Mouse (Mus musculus) fibroblast of lung, adult 2 months (primary cell): ENCODE data around the gene Cyp26c1.

Experiments used
- DNase-seq: peaks from one replicate; pipeline ENCODE4 v3.0.0-alpha.2; 2011; ENCODE audit warnings: low read depth

Gene Cyp26c1

DNA sequence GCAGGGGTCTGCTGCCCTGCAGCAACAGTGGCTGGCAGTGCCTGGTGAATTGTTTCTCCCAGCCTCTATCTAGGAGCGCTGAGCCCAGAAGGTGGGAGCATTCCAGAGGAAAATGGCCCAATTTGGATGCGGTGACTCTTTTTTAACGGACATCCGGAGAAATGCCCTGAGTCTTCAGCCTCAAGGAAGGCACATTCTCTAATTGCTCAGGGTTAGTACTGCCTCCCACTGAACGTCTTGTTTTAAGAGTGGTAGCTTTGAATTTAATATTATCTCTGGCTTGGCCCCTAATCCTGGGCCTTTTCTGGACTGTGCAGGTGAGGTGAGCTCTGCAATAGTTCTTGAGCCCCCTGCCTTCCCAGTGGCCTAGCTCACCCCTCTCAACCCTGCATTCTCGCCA is at the start of gene Cyp26c1:
Cyp26c1 (plus strand) TSS at position 301 of the 400 bp plus-strand sequence.
- no peak for DNase-seq

DNA sequence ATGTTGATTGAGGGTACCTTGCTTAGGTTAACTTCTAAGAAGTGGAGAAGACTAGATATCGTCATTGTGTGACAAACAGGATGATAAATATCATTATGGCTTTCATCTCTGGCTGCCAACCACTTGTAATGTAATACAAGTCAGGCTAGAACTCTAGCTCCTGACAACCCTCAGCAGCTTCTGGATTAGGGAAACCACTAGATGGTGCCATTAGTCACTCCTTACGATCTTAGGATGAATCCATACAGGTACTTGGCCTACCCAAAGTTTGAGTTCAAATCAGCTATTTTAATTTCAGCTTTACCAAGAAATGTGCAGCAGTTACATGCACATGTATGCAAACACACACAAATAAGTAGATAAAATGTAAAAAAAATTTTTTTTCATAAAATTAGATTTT is 37.4 kb upstream of the Cyp26c1 start:
- peak; percentile 23 for DNase-seq

DNA sequence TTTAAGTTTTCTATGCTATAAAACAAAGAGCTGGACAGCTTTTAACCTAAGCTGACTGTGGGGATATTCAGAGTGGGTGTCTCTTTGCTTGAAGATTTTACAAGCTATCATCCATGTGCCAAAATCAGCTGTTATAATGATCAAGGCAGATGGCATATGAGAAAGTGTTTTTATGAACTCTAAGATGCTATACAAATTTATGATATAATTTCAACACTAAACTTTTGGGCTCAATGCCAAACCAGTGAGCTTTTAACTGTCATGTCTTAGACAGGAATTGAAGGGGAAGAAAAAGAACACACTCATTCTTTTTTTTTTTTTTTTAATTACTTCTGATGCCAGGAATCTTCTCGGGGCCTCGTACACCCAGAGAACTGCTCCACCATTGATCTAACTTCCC is 34.9 kb upstream of the Cyp26c1 start:
- DNase-seq = no peak

DNA sequence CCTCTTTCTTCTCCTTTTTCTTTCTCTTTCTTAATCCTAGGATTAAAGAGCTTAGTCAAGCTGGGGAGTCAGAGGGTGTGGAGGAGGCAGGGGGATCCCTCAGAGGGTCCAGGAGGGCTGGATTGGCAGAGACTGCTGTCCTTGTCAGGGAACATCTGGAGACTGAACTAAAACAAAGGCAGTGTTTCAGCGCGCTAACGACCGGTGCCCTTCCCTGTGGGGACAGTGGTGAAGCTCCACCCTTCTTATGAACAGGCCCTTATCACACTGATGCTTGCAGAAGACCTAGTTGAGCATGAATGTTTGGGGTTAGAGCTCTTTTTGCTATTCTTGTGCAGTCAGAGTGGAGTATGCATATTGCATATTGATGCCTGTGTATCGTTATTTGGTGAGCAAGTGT is 31.4 kb upstream of the Cyp26c1 start:
- DNase-seq = no peak

DNA sequence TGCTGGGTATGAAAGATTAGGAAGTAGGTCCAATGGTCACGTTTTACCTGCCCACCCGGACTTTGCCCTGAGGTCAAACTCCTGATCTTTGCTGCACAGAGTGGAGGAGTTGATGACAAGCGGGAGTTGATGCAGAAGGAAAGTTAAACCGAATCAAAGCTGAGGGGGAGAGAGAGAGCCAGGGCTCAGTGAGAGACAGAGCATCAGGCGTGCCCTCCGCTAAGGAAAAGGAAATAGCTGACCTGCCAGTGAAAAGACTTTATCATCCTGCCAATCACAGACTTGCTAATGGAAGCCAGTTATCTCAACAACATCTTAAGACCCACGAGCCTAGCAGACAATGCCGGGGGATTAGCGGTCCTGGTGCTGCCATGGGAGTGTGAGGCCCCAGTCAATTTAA is 28.9 kb upstream of the Cyp26c1 start:
- DNase-seq = no peak

DNA sequence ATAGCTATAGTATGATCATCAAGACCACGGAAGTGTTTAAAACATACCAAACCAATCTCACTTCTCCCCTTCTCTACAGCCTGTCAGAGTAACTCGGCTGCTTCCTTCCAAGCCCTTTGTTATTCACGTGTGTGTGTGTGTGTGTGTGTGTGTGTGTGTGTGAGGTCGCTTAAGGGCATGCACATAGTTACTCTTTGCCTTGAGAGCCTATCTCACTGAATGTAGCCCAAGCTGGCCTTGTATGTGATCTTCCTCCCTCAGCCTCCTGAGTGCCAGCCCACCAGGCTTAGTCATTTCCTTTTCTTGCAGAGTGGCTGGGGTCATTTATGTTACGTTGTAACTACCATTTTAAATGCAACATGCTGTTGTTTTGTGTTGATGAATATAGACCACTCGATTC is 20.1 kb upstream of the Cyp26c1 start:
- DNase-seq = no peak

DNA sequence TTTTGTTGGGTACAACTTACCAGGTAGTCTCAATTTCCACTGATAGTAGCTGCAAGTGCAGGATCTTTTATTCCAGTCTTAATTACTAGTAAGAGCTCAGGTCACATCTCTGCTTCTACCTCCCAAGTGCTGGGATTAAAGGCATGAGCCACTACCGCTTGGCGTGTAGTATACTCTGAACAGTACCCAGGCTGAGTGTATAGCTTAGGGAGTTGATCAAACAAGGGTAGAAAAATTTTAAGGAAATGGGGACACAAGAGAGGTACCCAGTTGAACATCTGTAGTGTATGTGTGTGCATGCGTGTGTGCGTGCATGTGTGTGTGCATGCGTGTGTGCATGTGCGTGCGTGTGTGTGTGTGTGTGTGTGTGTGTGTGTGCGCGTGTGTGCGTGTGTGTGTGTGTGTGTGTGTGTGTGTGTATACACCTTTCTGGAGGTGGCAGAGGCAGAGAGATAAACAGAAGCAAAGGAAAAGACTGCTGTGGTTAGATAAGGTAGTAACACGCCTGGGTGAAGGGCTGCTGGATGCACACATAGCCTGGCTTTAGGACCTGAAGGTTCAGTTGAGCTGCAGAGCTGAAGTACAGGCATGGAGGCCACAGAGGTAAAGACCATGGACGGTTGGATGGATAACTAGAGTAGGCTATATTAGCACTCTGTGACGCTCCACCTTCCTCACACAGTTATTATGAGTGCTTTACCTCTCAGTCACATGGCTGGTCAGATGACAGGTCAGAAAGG is 17.4 kb upstream of the Cyp26c1 start:
- DNase-seq = no peak

DNA sequence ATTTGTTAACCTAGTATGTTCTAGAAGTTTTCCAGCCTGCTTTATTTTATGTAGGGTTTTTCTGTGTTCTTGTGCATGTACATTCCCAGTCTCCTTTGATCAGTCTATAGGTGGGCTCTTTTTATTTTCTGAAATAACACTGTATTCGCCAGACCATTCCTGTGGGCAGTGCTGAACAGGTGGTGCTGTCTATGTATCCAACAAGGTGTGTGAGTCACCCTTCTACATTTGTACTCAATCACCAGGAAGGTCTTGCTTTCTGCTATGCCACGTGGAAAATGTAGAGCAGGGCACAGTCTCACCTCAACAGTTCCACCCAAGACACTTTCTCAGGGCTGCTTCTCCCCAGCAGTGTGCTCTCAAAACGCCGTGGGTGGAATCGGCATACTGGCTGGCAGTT is 16.7 kb upstream of the Cyp26c1 start:
- no peak for DNase-seq

DNA sequence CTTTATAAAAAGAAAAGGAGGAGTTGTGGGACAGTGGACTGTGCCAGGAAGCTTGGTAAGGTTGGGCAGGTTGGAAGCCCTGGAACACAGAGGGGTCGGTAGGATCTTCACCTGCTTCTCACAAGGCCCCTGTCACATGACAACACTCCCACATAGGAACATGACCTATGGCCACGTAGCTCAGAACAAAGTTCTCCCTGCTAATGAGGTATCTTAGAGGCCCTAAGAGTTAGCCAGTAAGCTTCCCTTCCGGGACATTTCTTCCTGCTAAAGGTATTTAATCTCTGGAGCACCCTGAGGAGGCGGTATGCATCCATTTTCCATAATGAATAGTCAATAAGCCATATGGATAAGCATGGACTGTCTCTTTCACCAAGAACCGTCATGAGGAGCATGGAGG is 15.9 kb upstream of the Cyp26c1 start:
- no peak for DNase-seq

DNA sequence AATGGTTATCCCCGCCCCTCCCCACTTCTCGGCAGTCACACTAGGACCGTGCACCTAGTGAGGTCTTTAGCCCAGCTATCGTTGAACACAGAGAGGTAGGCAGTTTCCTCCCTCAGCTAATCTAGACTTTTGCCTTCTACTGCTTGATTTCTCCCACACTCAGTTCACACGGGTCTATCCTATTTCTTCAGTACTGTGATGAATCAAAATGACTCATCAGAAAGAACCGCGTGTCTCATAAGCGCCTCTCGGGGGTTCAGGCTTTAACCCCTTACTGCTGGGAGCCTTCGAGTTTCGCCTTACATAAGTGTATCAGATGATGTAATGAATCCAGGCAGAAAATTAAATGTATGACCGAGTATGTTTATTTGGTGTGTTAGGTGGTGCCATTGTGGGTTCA is 12.0 kb upstream of the Cyp26c1 start:
- peak; percentile 62 for DNase-seq

DNA sequence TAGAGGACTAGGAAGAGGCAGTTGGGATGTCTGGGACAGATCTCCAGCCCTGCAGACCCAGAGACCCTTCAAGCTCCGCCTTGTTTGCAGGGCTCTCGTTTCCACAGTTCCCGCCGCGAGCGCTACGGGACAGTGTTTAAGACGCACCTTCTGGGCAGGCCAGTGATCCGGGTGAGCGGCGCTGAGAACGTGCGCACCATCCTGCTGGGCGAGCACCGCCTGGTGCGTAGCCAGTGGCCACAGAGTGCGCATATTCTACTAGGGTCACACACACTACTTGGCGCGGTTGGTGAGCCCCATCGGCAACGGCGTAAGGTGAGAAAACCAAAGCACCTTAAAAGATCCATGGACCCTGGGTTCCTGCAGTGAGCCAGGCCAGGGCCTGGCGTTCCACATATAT is 966 bp downstream of the Cyp26c1 start:
- no peak for DNase-seq

DNA sequence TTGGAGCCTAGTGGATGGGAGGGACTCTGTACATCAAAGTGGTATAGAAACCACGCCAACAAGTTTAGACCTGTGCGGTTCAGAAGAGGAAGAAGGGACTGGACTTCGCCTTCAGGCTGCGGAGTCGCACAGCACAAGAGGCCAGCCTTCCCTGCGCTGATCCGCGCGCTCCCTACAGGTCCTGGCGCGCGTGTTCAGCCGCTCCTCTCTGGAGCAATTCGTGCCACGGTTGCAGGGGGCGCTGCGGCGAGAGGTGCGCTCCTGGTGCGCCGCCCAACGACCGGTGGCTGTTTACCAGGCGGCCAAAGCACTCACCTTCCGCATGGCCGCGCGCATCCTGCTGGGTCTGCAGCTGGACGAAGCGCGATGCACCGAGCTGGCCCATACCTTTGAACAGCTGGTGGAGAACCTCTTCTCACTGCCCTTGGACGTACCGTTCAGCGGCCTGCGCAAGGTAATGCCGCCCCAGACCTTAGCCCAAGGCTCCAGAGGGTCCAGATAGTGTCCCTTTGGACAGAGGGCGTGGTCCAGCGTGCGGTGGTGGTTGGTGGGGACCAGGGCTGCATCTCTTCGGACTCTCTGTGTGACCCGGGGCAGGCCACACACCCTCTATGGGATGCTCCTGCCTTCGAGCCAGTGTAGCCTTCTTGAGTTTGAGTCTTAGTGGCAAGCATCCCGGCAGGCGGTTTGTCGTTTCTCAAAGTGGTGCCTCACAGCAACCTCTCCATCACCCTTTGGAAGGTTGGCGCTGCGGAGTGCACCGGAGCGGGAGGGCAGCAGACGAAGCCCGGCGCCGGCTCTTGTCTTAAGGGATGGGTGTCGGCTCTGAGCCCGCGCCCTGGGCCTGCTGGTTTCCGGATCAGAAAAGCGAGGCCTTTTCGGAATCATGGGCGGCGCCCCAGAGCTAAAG is 1.8 kb downstream of the Cyp26c1 start:
- no peak for DNase-seq

DNA sequence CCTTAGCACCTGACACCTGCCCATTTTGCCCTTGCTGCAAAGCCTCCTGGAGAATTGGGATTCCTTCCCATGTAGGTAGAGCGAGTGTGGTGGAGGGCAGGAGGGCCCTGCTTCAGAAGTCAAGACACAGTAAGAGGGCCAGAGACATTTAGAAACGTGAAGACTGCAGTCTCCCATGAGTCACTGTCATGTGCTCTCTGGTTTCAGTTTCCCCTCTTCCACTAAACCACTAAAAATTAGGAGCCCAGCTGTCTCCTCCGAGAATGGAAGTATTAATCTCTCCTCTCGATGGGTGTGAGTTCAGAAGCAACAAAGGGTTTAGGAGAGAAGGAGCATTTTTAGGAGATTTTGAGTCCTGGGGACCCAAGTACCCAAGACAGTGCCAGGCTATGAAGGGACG is 4.1 kb downstream of the Cyp26c1 start:
- no peak for DNase-seq

DNA sequence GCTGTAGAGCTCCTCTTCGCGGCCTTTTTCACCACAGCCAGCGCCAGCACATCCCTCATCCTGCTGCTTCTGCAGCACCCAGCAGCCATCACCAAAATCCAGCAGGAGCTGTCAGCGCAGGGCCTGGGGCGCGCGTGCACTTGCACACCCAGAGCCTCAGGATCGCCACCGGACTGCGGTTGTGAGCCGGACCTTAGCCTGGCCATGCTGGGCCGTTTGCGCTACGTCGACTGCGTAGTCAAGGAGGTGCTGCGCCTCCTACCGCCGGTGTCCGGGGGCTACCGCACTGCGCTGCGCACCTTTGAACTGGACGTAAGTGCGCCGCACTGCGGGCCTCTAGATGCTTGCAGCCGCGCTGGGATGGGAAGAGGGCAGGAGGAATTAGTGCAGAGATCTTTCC is 5.3 kb downstream of the Cyp26c1 start:
- DNase-seq = no peak

DNA sequence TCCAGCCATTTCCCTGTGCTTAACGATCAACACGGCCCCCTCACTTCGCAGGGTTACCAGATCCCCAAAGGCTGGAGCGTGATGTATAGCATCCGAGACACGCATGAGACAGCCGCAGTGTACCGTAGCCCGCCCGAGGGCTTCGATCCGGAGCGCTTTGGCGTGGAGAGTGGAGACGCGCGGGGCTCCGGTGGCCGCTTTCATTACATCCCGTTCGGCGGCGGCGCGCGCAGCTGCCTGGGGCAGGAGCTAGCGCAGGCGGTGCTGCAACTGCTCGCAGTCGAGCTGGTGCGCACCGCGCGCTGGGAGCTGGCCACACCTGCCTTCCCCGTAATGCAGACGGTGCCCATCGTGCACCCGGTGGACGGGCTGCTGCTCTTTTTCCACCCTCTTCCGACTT is 7.5 kb downstream of the Cyp26c1 start:
- DNase-seq = no peak

DNA sequence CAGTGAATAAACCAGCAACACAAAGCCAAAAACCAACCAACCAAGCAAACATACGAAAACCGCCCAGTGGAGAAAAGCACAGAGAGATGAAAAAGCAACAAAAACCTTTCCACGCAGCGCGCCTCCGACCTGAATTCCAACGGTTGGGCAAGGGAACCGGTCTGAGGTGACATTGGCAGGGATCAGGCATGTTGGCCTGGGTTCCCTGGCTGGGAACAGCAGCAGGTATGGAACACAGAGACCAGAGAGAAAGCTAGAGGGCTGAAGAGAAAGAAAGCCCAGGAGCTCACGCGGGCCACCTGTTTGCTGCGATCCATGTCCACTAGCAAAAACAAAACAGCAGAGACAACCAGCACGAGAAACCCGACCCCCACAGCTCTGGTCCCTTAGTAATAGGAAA is 9.8 kb downstream of the Cyp26c1 start:
- no peak for DNase-seq

DNA sequence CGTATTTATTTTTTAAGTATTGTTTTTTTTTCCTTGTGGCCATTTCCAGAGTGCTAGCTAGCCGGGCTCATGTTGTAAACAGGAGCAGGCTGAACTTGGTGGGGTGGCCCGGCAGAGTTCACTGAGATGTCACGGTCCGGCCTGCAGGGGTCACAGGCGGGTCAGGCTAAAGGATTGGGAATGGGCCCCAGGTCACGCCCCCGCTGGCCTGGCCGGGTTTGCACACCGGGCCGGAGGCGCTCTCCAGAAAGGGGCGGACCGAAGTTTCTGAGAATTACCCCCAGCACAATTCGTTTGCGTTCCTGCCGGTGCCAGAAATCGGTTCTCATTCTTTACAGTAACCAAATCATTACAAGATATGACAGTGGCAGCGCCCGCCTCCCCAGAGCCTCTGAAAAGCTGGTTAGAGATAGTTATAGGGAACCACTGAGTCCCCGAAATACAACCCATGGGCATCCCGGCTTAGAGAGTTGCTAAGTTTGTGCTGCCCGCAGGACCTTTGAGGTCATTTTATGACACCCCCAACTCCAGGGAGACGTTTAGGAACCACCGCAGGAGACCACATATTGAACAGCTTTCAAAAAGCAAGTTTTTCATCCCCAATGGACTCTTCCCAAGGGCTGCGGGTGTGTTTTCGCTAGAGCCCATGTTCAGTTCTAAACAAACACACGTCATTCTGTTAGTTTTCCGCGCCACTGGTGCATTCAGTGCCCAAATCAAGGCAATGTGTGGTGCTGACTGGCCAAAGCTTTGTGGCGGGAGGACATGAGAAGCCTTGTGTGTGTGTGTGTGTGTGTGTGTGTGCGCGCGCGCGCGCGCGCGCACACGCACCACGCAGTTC is 10.6 kb downstream of the Cyp26c1 start:
- no peak for DNase-seq

DNA sequence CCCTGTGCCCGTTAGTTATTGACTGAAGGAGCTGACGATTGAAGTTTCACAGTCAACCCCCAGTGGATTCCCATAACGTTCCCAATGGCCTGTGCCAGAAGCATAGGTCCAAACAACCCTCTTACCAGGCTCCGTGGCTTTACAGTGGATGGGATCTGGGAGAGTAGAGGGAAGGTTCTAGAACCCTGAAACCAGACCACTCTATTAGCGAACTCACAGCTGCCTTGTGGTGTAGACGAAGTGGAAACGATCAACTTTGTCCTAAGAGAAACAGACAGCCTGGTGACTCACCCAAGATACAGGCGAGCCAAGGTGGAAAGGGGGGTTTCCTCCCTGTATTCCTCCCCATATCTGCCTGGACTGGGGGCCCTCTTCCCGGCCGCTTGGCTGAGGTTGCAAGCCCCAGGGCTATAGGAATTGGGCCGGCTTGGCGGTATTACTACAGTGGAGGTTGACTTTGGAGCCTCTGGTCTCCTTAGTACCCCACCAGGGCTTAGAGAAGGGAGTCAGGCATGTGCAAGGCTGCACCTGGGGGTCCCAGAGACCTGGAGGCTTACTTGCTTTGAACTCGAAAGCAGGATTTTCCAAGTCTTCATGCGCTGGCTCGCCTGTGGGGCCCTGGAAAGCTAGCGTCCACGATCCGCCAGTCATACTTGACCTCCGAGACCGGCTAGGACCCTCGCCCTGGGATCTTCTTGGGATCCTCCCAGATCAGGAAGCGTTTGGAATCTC is 11.4 kb downstream of the Cyp26c1 start:
- no peak for DNase-seq

DNA sequence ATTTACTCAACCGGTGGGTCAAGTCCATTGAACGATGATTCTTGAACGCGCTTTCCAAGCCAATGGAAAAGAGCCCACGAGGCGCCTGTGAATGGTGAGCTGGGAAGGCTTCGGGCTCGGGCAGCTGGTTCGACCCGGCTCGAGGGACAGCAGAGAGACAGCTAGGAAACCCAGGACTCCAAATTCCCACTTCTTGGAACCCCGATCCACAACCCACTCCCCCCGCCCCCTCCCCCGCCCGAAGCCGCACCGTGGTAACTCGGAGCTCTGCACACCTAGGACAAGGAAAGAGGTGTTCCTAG is 11.9 kb downstream of the Cyp26c1 start:
- DNase-seq = no peak

DNA sequence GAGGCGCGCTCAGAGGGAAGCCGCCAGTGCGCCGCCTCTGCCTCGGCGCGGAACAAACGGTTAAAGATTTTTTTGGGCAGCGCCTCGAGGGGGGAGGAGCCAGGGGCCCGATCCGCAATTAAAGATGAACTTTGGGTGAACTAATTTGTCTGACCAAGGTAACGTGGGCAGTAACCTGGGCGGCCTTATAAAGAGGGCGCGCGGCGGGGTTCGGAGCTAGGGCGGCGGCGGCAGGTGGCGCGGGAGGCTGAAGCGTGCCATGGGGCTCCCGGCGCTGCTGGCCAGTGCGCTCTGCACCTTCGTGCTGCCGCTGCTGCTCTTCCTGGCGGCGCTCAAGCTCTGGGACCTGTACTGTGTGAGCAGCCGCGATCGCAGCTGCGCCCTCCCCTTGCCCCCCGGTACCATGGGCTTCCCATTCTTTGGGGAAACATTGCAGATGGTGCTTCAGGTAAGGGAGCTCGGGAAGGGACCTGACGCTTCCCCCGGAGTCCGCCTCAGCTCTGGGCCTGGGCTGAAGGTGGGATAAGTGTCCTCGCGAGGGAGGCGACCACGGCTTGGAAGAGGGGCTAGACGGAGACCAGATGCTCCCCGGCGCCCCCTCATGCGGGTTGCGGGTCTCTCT is 12.4 kb downstream of the Cyp26c1 start, which contains the start of gene Cyp26a1:
Cyp26a1 (plus strand) TSS at position 148 of the 622 bp plus-strand sequence.
- no peak for DNase-seq
